Mouse (Mus musculus) intestine, embryonic 16.5 days (tissue): ENCODE data around the gene Hist1h4n. TPM values are rescaled to one million over a fixed set of nuclear protein-coding genes. Genes with fewer than 3 reads are reported as not detected.
"Not testable (repeated sequence)": the region's sequence is repeated elsewhere in the genome, so short reads cannot be mapped to it uniquely, and the experiment has no call there.

ENCODE experiments used
- ATAC-seq: fragments of 200-750 bp; cut with Nextera tagmentation; 2 replicates; pipeline ENCODE4 v1.8.0; 2017; ENCODE audit warnings: moderate TSS enrichment, moderate library complexity
- H3K27ac ChIP-seq: fragments of 300-500 bp; sonication (generic); 2 replicates; pipeline ENCODE4 v1.5.1; 2014; ENCODE audit warnings: mild to moderate bottlenecking, low read length
- H3K27me3 ChIP-seq: fragments of 300-500 bp; sonication (generic); replicated peaks from 2 replicates; pipeline ENCODE4 v1.6.1; 2014; ENCODE audit warnings: low read length, control low read depth, mixed read lengths; ENCODE audit not compliant: control insufficient read depth, insufficient read depth
- H3K36me3 ChIP-seq: fragments of 300-500 bp; sonication (generic); 2 replicates; pipeline ENCODE4 v1.6.1; 2014; ENCODE audit warnings: low read length, control low read depth; ENCODE audit not compliant: control insufficient read depth, insufficient read depth
- H3K4me1 ChIP-seq: fragments of 300-500 bp; sonication (generic); 2 replicates; pipeline ENCODE4 v1.6.1; 2014; ENCODE audit warnings: low read length, control low read depth, mixed read lengths; ENCODE audit not compliant: control insufficient read depth, insufficient read depth
- H3K4me2 ChIP-seq: fragments of 300-500 bp; sonication (generic); 2 replicates; pipeline ENCODE4 v1.6.1; 2014; ENCODE audit warnings: low read depth, low read length, control low read depth
- H3K4me3 ChIP-seq: fragments of 300-500 bp; sonication (generic); 2 replicates; pipeline ENCODE4 v1.5.1; 2014; ENCODE audit warnings: mild to moderate bottlenecking, low read length
- H3K9ac ChIP-seq: fragments of 300-500 bp; sonication (generic); 2 replicates; pipeline ENCODE4 v1.6.1; 2014; ENCODE audit warnings: low read depth, low read length
- H3K9me3 ChIP-seq: fragments of 300-500 bp; sonication (generic); 2 replicates; pipeline ENCODE4 v1.6.1; 2016; ENCODE audit warnings: low read length, control low read depth; ENCODE audit not compliant: control insufficient read depth
- WGBS: fragments of 180-500 bp; shearing (Covaris S2); extraction: QIAGEN DNeasy Blood & Tissue Kit; methylation state at CpG from one replicate; pipeline ENCODE4 v1.1.7; 2014; 5-methylcytosine and 5-hydroxymethylcytosine counted together
- polyA plus RNA-seq: library from polyadenylated mRNA; unstranded; fragments of >200 nt; fragmentation: Nextera tagmentation; extraction: Ambion mirVana; gene quantifications from 2 replicates; pipeline ENCODE4 v1.2.1, GENCODE M21; 2015

Hist1h4n gene
- 5.7 and 9.6 TPM in 2 replicates for polyA plus RNA-seq

- not testable (repeated sequence) for H3K36me3 ChIP-seq, H3K27me3 ChIP-seq, H3K27ac ChIP-seq, H3K9me3 ChIP-seq, H3K4me1 ChIP-seq, H3K9ac ChIP-seq
- ATAC-seq, result peak; percentile 81
- H3K4me3 ChIP-seq, result peak within 1 kb of the TSS; percentile 12; the same call in 1 of the 2 replicates
- 0 out of 2 replicates have a peak within 1 kb of the TSS, but pooled peaks have one; percentile 9 for H3K4me2 ChIP-seq
- WGBS, result 0% methylated on average over 24 of the region's 58 CpGs
These were observed at the start of gene Hist1h4n for GRCm38 (mm10) chr13:21831418-21832394. Hist1h4n (minus strand) TSS chr13:21832196.

GRCm38 (mm10) chr13:21880735-21881134, 48.7 kb upstream of the Hist1h4n start:
- Histone ChIP-seq H3K27ac (no peak overlapping the region), H3K4me2 (no peak overlapping the region), H3K36me3 (no peaks in the 10 kb centered on the region), H3K9ac (no peak overlapping the region), H3K4me1 (no peaks in the 10 kb centered on the region), H3K27me3 (no peaks in the 10 kb centered on the region), H3K4me3 (no peak overlapping the region), H3K9me3 (no peaks in the 10 kb centered on the region)
- no peak for ATAC-seq
- WGBS, result 80% methylated on average over 6 of the region's 6 CpGs

- ATAC-seq, H3K27ac ChIP-seq, H3K4me3 ChIP-seq, H3K9me3 ChIP-seq, H3K4me1 ChIP-seq, H3K27me3 ChIP-seq, H3K9ac ChIP-seq, H3K4me2 ChIP-seq, H3K36me3 ChIP-seq: not testable (repeated sequence)
- WGBS, result 76% methylated on average over 3 of the region's 3 CpGs
These were observed 33.5 kb upstream of the Hist1h4n start for GRCm38 (mm10) chr13:21865503-21865902.

- Histone ChIP-seq H3K4me2 (no peak overlapping the region), H3K36me3 (no peaks in the 10 kb centered on the region), H3K9me3 (no peaks in the 10 kb centered on the region), H3K27me3 (no peaks in the 10 kb centered on the region), H3K4me3 (no peak overlapping the region), H3K4me1 (no peaks in the 10 kb centered on the region), H3K9ac (no peak overlapping the region), H3K27ac (no peak overlapping the region)
- WGBS, result 19% methylated on average over 5 of the region's 5 CpGs
- ATAC-seq, result no peak
These were observed 29.6 kb upstream of the Hist1h4n start for GRCm38 (mm10) chr13:21861608-21862007.

GRCm38 (mm10) chr13:21855698-21856162, 23.7 kb upstream of the Hist1h4n start:
- H3K4me1 ChIP-seq, result no peaks in the 10 kb centered on the region
- H3K9me3 ChIP-seq, result no peaks in the 10 kb centered on the region
- no peaks in the 10 kb centered on the region for H3K36me3 ChIP-seq
- H3K4me2 ChIP-seq, result peak overlapping the region; percentile 50
- WGBS, result 3% methylated on average over 15 of the region's 15 CpGs
- H3K9ac ChIP-seq, result peak overlapping the region; percentile 48; the same call in 1 of the 2 replicates
- ATAC-seq, result peak; percentile 71
- H3K27ac ChIP-seq, result no peak overlapping the region
- H3K4me3 ChIP-seq, result peak overlapping the region; percentile 53
- no peaks in the 10 kb centered on the region for H3K27me3 ChIP-seq

GRCm38 (mm10) chr13:21855146-21855545, 23.1 kb upstream of the Hist1h4n start:
- Histone ChIP-seq H3K9ac (no peak overlapping the region), H3K4me2 (peak overlapping the region; percentile 50), H3K36me3 (no peaks in the 10 kb centered on the region), H3K27me3 (no peaks in the 10 kb centered on the region), H3K4me3 (peak overlapping the region; percentile 53), H3K4me1 (no peaks in the 10 kb centered on the region), H3K9me3 (no peaks in the 10 kb centered on the region), H3K27ac (no peak overlapping the region)
- peak; percentile 91 for ATAC-seq
- 4% methylated on average over 11 of the region's 11 CpGs for WGBS

- no peak overlapping the region for H3K4me3 ChIP-seq
- no peak overlapping the region for H3K4me2 ChIP-seq
- 57% methylated on average over 3 of the region's 3 CpGs for WGBS
- no peaks in the 10 kb centered on the region for H3K27me3 ChIP-seq
- ATAC-seq, result no peak
- H3K27ac ChIP-seq, result no peak overlapping the region
- no peaks in the 10 kb centered on the region for H3K36me3 ChIP-seq
- no peaks in the 10 kb centered on the region for H3K9me3 ChIP-seq
- H3K4me1 ChIP-seq, result no peaks in the 10 kb centered on the region
- no peak overlapping the region for H3K9ac ChIP-seq
These were observed 20.4 kb upstream of the Hist1h4n start for GRCm38 (mm10) chr13:21852215-21852945.

- not testable (repeated sequence) for H3K4me3 ChIP-seq, ATAC-seq, H3K4me1 ChIP-seq, H3K27me3 ChIP-seq, H3K9ac ChIP-seq, H3K36me3 ChIP-seq, H3K27ac ChIP-seq, H3K4me2 ChIP-seq, H3K9me3 ChIP-seq
- 61% methylated on average over 1 of the region's 1 CpGs for whole genome bisulfite sequencing
These were observed 18.7 kb upstream of the Hist1h4n start for GRCm38 (mm10) chr13:21850696-21851095.

GRCm38 (mm10) chr13:21847883-21848282, 15.9 kb upstream of the Hist1h4n start:
- Histone ChIP-seq H3K9me3 (no peaks in the 10 kb centered on the region), H3K4me1 (no peaks in the 10 kb centered on the region), H3K9ac (no peak overlapping the region), H3K4me2 (no peak overlapping the region), H3K36me3 (no peaks in the 10 kb centered on the region), H3K27me3 (no peaks in the 10 kb centered on the region), H3K27ac (no peak overlapping the region), H3K4me3 (no peak overlapping the region)
- 27% methylated on average over 8 of the region's 8 CpGs for WGBS
- ATAC-seq, result no peak; the same call in 1 of the 2 replicates
